Mouse (Mus musculus) embryonic facial prominence, embryonic 12.5 days (tissue): ENCODE data around the gene Clpsl2. TPM values are rescaled to one million over a fixed set of nuclear protein-coding genes. Genes with fewer than 3 reads are reported as not detected.

Experiments
- ATAC-seq: fragments of 200-750 bp; cut with Nextera tagmentation; 2 replicates; pipeline ENCODE4 v1.8.0; 2017; ENCODE audit not compliant: insufficient number of reproducible peaks, insufficient read depth, low FRiP score, low TSS enrichment
- H3K27ac ChIP-seq: fragments of 300-500 bp; sonication (generic); 2 replicates; pipeline ENCODE4 v1.5.1; 2016; ENCODE audit warnings: mild to moderate bottlenecking
- H3K27me3 ChIP-seq: fragments of 300-500 bp; sonication (generic); 2 replicates; pipeline ENCODE4 v1.6.1; 2016; ENCODE audit warnings: mild to moderate bottlenecking, moderate library complexity
- H3K36me3 ChIP-seq: fragments of 300-500 bp; sonication (generic); 2 replicates; pipeline ENCODE4 v1.6.1; 2016; ENCODE audit warnings: mild to moderate bottlenecking
- H3K4me1 ChIP-seq: fragments of 300-500 bp; sonication (generic); 2 replicates; pipeline ENCODE4 v1.6.1; 2016
- H3K4me2 ChIP-seq: fragments of 300-500 bp; sonication (generic); replicated peaks from 2 replicates; pipeline ENCODE4 v1.6.1; 2016; ENCODE audit warnings: mild to moderate bottlenecking, moderate library complexity
- H3K4me3 ChIP-seq: fragments of 300-500 bp; sonication (generic); 2 replicates; pipeline ENCODE4 v1.5.1; 2016; ENCODE audit warnings: mild to moderate bottlenecking
- H3K9ac ChIP-seq: fragments of 300-500 bp; sonication (generic); 2 replicates; pipeline ENCODE4 v1.6.1; 2016; ENCODE audit warnings: mild to moderate bottlenecking, moderate library complexity
- H3K9me3 ChIP-seq: fragments of 300-500 bp; sonication (generic); 2 replicates; pipeline ENCODE4 v1.6.1; 2016; ENCODE audit warnings: mild to moderate bottlenecking, moderate library complexity
- WGBS: fragments of 180-500 bp; shearing (Covaris S2); methylation state at CpG from one replicate; pipeline ENCODE4 v1.1.7; 2016; 5-methylcytosine and 5-hydroxymethylcytosine counted together
- polyA plus RNA-seq: library from polyadenylated mRNA; unstranded; fragments of >200 nt; fragmentation: Nextera tagmentation; extraction: Ambion mirVana; gene quantifications from 2 replicates; pipeline ENCODE4 v1.2.1, GENCODE M21; 2016

The Clpsl2 gene
- polyA plus RNA-seq, 1 experiment from 2014 or later: not detected

- H3K27me3 ChIP-seq: 0 out of 2 replicates have a peak, but pooled peaks cover 6% of the 10 kb centered on the region
- ATAC-seq: no peak
- no peak overlapping the region for H3K27ac ChIP-seq
- no peak overlapping the region for H3K4me3 ChIP-seq
- H3K4me2 ChIP-seq: no peak overlapping the region
- H3K9ac ChIP-seq: no peak overlapping the region
- no peaks in the 10 kb centered on the region for H3K9me3 ChIP-seq
- 83% methylated on average over 3 of the region's 3 CpGs for WGBS
- no peaks in the 10 kb centered on the region for H3K36me3 ChIP-seq
- peaks cover 6% of the 10 kb centered on the region; the same call in 1 of the 2 replicates for H3K4me1 ChIP-seq
Measured at GRCm38 (mm10) chr17:28571868-28572267, 22.7 kb downstream of the Clpsl2 start.

- Histone ChIP-seq H3K4me2 (no peak overlapping the region), H3K36me3 (no peaks in the 10 kb centered on the region), H3K9ac (no peak overlapping the region), H3K9me3 (no peaks in the 10 kb centered on the region), H3K4me3 (no peak overlapping the region), H3K4me1 (peaks cover 6% of the 10 kb centered on the region; the same call in 1 of the 2 replicates), H3K27me3 (0 out of 2 replicates have a peak, but pooled peaks cover 6% of the 10 kb centered on the region), H3K27ac (no peak overlapping the region)
- 81% methylated on average over 7 of the region's 7 CpGs for WGBS
- no peak for ATAC-seq
Measured at GRCm38 (mm10) chr17:28572521-28572920, 23.3 kb downstream of the Clpsl2 start.

- no peak overlapping the region for H3K4me2 ChIP-seq
- no peak overlapping the region for H3K9ac ChIP-seq
- no peak overlapping the region for H3K27ac ChIP-seq
- H3K9me3 ChIP-seq: no peaks in the 10 kb centered on the region
- ATAC-seq: no peak
- no peak overlapping the region for H3K4me3 ChIP-seq
- no peaks in the 10 kb centered on the region for H3K36me3 ChIP-seq
- peaks cover 6% of the 10 kb centered on the region; the same call in 1 of the 2 replicates for H3K4me1 ChIP-seq
- 0 out of 2 replicates have a peak, but pooled peaks cover 6% of the 10 kb centered on the region for H3K27me3 ChIP-seq
- WGBS: 84% methylated on average over 6 of the region's 6 CpGs
Measured at GRCm38 (mm10) chr17:28572941-28573340, 23.7 kb downstream of the Clpsl2 start.

GRCm38 (mm10) chr17:28575244-28576125 lies 26.3 kb downstream of the Clpsl2 start, which contains the start of gene Lhfpl5:
TSS of gene Lhfpl5 (plus strand) at chr17:28575641.
- Histone ChIP-seq H3K27me3 (0 out of 2 replicates have a peak, but pooled peaks cover 6% of the 10 kb centered on the region), H3K9ac (no peak within 1 kb of the TSS), H3K4me1 (peaks cover 6% of the 10 kb centered on the region; the same call in 1 of the 2 replicates), H3K9me3 (no peaks in the 10 kb centered on the region), H3K4me2 (peak within 1 kb of the TSS; percentile 50), H3K27ac (no peak within 1 kb of the TSS), H3K4me3 (peak within 1 kb of the TSS; percentile 17), H3K36me3 (no peaks in the 10 kb centered on the region)
- 15% methylated on average over 49 of the region's 50 CpGs for WGBS
- peak; percentile 70; the same call in 1 of the 2 replicates for ATAC-seq

GRCm38 (mm10) chr17:28580396-28580795 lies 31.2 kb downstream of the Clpsl2 start:
- no peak overlapping the region for H3K9ac ChIP-seq
- H3K4me1 ChIP-seq: peaks cover 15% of the 10 kb centered on the region; the same call in 1 of the 2 replicates
- H3K27me3 ChIP-seq: no peaks in the 10 kb centered on the region
- H3K4me2 ChIP-seq: no peak overlapping the region
- ATAC-seq: no peak; the same call in 1 of the 2 replicates
- no peak overlapping the region for H3K27ac ChIP-seq
- no peak overlapping the region for H3K4me3 ChIP-seq
- WGBS: 7% methylated on average over 9 of the region's 9 CpGs
- H3K36me3 ChIP-seq: no peaks in the 10 kb centered on the region
- no peaks in the 10 kb centered on the region for H3K9me3 ChIP-seq

GRCm38 (mm10) chr17:28581056-28581455 lies 31.8 kb downstream of the Clpsl2 start:
- Histone ChIP-seq H3K36me3 (0 out of 2 replicates have a peak, but pooled peaks cover 5% of the 10 kb centered on the region), H3K27ac (no peak overlapping the region), H3K9ac (no peak overlapping the region), H3K9me3 (no peaks in the 10 kb centered on the region), H3K4me3 (no peak overlapping the region), H3K27me3 (no peaks in the 10 kb centered on the region), H3K4me2 (no peak overlapping the region), H3K4me1 (0 out of 2 replicates have a peak, but pooled peaks cover 11% of the 10 kb centered on the region)
- no peak for ATAC-seq
- WGBS: 59% methylated on average over 2 of the region's 2 CpGs

GRCm38 (mm10) chr17:28586509-28586908 lies 37.3 kb downstream of the Clpsl2 start:
- Histone ChIP-seq H3K9ac (no peak overlapping the region), H3K36me3 (peaks cover 52% of the 10 kb centered on the region), H3K4me2 (no peak overlapping the region), H3K4me1 (0 out of 2 replicates have a peak, but pooled peaks cover 11% of the 10 kb centered on the region), H3K9me3 (no peaks in the 10 kb centered on the region), H3K27ac (no peak overlapping the region), H3K4me3 (no peak overlapping the region), H3K27me3 (no peaks in the 10 kb centered on the region)
- WGBS: 81% methylated on average over 3 of the region's 3 CpGs
- ATAC-seq: no peak

- Histone ChIP-seq H3K4me3 (no peak overlapping the region), H3K9me3 (no peaks in the 10 kb centered on the region), H3K4me1 (0 out of 2 replicates have a peak, but pooled peaks cover 11% of the 10 kb centered on the region), H3K4me2 (no peak overlapping the region), H3K27me3 (no peaks in the 10 kb centered on the region), H3K27ac (no peak overlapping the region), H3K36me3 (peaks cover 73% of the 10 kb centered on the region), H3K9ac (no peak overlapping the region)
- WGBS: 74% methylated on average over 2 of the region's 2 CpGs
- ATAC-seq: no peak
Measured at GRCm38 (mm10) chr17:28588591-28588990, 39.4 kb downstream of the Clpsl2 start.

GRCm38 (mm10) chr17:28590596-28590995 lies 41.4 kb downstream of the Clpsl2 start:
- Histone ChIP-seq H3K4me3 (no peak overlapping the region), H3K4me1 (no peaks in the 10 kb centered on the region), H3K27me3 (no peaks in the 10 kb centered on the region), H3K9me3 (no peaks in the 10 kb centered on the region), H3K36me3 (peaks cover 85% of the 10 kb centered on the region), H3K9ac (no peak overlapping the region), H3K27ac (no peak overlapping the region), H3K4me2 (no peak overlapping the region)
- ATAC-seq: no peak
- WGBS: 84% methylated on average over 3 of the region's 3 CpGs

GRCm38 (mm10) chr17:28591476-28591875 lies 42.3 kb downstream of the Clpsl2 start:
- WGBS: 88% methylated on average over 5 of the region's 5 CpGs

GRCm38 (mm10) chr17:28592998-28593397 lies 43.8 kb downstream of the Clpsl2 start:
- no peak overlapping the region for H3K4me3 ChIP-seq
- no peaks in the 10 kb centered on the region for H3K4me1 ChIP-seq
- no peak overlapping the region for H3K4me2 ChIP-seq
- H3K9me3 ChIP-seq: no peaks in the 10 kb centered on the region
- WGBS: 23% methylated on average over 4 of the region's 4 CpGs
- H3K27me3 ChIP-seq: no peaks in the 10 kb centered on the region
- H3K9ac ChIP-seq: no peak overlapping the region
- no peak for ATAC-seq
- peaks cover 90% of the 10 kb centered on the region for H3K36me3 ChIP-seq
- H3K27ac ChIP-seq: no peak overlapping the region

More at GRCm38 (mm10) chr17:28591476-28591875, 42.3 kb downstream of the Clpsl2 start:
- ATAC-seq: no peak
- Histone ChIP-seq H3K4me1 (no peaks in the 10 kb centered on the region), H3K4me2 (no peak overlapping the region), H3K27me3 (no peaks in the 10 kb centered on the region), H3K9ac (no peak overlapping the region), H3K4me3 (no peak overlapping the region), H3K36me3 (peaks cover 88% of the 10 kb centered on the region), H3K9me3 (no peaks in the 10 kb centered on the region), H3K27ac (no peak overlapping the region)

GRCm38 (mm10) chr17:28593965-28594364 lies 44.8 kb downstream of the Clpsl2 start:
- Histone ChIP-seq H3K4me3 (no peak overlapping the region), H3K4me2 (no peak overlapping the region), H3K27me3 (no peaks in the 10 kb centered on the region), H3K4me1 (no peaks in the 10 kb centered on the region), H3K27ac (no peak overlapping the region), H3K9me3 (no peaks in the 10 kb centered on the region), H3K36me3 (peaks cover 88% of the 10 kb centered on the region), H3K9ac (no peak overlapping the region)
- no peak for ATAC-seq
- WGBS: 76% methylated on average over 4 of the region's 4 CpGs
